Mouse (Mus musculus): ENCODE results near the gene Ube2dnl2. TPM values are rescaled to one million over a fixed set of nuclear protein-coding genes. Genes with fewer than 3 reads are reported as not detected.

Ube2dnl2 gene
- total RNA-seq (2021) = not detected

GRCm38 (mm10) chrX:114907282-114907681 is at the start of gene Ube2dnl2:
Gene Ube2dnl2 (plus strand): TSS chrX:114907582.
- DNase-seq (ENCODE audit: extremely low spot score in 1 of 2, low spot score in 1 of 2) = no peak

DNA sequence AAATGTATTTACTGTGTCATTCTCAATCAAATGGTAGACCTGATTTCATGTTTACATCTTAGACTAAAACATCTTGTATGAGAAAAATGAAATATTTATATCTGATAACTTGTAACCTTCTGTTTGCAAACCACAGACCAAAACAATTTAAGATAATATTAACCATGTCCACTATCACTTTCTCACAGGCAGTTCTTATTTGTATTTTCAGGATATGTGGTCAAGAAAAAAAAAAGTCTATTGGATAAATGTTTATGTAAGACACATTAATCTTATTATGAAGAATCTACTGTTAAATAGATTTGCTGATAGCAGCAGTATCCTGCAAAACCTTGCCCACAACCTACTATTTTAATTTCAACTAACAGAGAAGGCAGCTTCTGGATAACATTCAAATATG is 11.9 kb upstream of the Ube2dnl2 start:
- DNase-seq (ENCODE audit: extremely low spot score in 1 of 2, low spot score in 1 of 2) = no peak

DNA sequence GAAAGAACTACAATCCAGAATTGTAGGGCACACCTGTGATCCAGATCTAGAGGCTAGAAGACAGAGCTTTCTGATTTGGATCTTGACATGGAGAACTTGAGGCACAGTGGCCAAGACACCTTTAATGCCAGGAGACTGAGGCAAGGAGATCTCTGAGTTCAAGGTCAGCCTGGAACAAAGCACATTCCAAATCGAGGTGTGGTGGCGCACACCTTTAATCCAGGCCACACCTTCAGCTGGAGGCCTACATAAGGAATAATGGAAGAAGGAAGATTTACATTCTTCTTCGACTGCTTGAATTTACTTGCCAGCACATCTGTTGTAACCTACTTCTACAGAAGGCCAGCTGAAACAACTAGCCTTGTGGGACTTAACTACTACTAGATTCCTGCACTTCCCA is 9.9 kb upstream of the Ube2dnl2 start:
- no peak for DNase-seq (ENCODE audit: extremely low spot score in 1 of 2, low spot score in 1 of 2)

GRCm38 (mm10) chrX:114903391-114903790 is 4.0 kb upstream of the Ube2dnl2 start:
- no peak for DNase-seq (ENCODE audit: extremely low spot score in 1 of 2, low spot score in 1 of 2)

GRCm38 (mm10) chrX:114904712-114905111 is 2.7 kb upstream of the Ube2dnl2 start, which contains the start of gene Ube2dnl1:
Gene Ube2dnl1 (plus strand): TSS chrX:114905012.
- no peak for DNase-seq (ENCODE audit: extremely low spot score in 1 of 2, low spot score in 1 of 2)

- no peak for DNase-seq (ENCODE audit: extremely low spot score in 1 of 2, low spot score in 1 of 2)
Measured at GRCm38 (mm10) chrX:114955066-114955465, 47.7 kb downstream of the Ube2dnl2 start.

Other genes starting within 250 kb of the Ube2dnl2 start
- not detected for gene Ube2dnl1, start 2.6 kb upstream of the Ube2dnl2 start, total RNA-seq (2021)

Data from layer of hippocampus, postnatal 25 days (tissue).